Mouse (Mus musculus) MEL-GATA-1-ER (cell line): Measurements from ENCODE around the gene 1700003E16Rik.

Source experiments
- DNase-seq: peaks from one replicate; pipeline ENCODE4 v3.0.0-alpha.2; 2012; ENCODE audit warnings: low read depth; ENCODE audit errors: extremely low read depth

The 1700003E16Rik gene

GRCm38 (mm10) chr6:83203320-83203719, 47.1 kb downstream of the 1700003E16Rik start:
- DNase-seq, result no peak

- no peak for DNase-seq
Measured at GRCm38 (mm10) chr6:83205851-83206250, 49.6 kb downstream of the 1700003E16Rik start.

GRCm38 (mm10) chr6:83206321-83206720, 50.1 kb downstream of the 1700003E16Rik start:
- no peak for DNase-seq

GRCm38 (mm10) chr6:83207361-83208049, 51.3 kb downstream of the 1700003E16Rik start:
- DNase-seq, result no peak

GRCm38 (mm10) chr6:83208050-83208400, 51.8 kb downstream of the 1700003E16Rik start:
- no peak for DNase-seq

- no peak for DNase-seq
Measured at GRCm38 (mm10) chr6:83210495-83210894, 54.3 kb downstream of the 1700003E16Rik start.

- no peak for DNase-seq
Measured at GRCm38 (mm10) chr6:83211526-83211925, 55.3 kb downstream of the 1700003E16Rik start.
